Mouse (Mus musculus) ES-Bruce4 (cell line): ENCODE data around the gene Fkbp11.

Source experiments
- CTCF ChIP-seq: IDR thresholded peaks from one replicate; pipeline ENCODE4 v1.8.1; 2011; ENCODE audit warnings: low read depth, low read length
- EP300 ChIP-seq: IDR thresholded peaks from 2 replicates; pipeline ENCODE4 v1.6.1; 2011; ENCODE audit warnings: low read depth, low read length; ENCODE audit not compliant: insufficient read depth
- POLR2A ChIP-seq: IDR thresholded peaks from one replicate; pipeline ENCODE4 v1.8.1; 2011; ENCODE audit warnings: low read length; ENCODE audit not compliant: insufficient read depth

DNA sequence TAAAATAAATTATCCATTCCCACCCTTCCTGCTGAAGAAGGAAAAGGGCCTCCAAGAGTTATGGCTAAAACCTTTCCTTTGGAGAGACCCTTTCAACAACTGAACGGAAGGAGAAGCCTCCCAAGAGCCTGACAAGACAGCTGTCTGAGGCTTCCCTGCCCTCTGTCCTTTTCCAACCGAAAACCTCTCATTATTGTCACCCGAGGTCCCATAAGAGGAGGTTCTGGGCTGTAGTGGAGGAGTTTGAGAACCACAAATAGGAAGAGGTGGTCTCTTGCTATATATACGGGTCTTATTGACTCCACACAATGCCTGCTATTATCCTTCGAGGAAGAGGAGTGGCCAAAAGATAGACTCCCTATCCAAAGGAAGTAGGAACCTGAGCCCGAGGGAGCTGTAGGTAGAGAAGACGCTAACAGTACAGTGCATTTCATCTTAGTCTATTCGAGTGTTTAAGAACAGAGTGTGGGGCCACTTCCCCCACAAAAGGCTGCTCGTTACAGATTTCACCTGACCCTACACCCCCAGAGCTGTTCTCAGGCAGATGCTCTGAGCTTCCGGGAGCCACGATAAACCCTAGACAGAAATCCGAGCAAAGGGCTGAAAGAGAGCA, 43.9 kb upstream of the Fkbp11 start:
- TF ChIP-seq POLR2A (no peak), CTCF (no peak), EP300 (no peak)
